Mouse (Mus musculus) heart, postnatal 25 days (tissue): ENCODE measurements around the gene Cgnl1. TPM values are rescaled to one million over a fixed set of nuclear protein-coding genes. Genes with fewer than 3 reads are reported as not detected.
A peak's percentile ranks its signal among the peaks of the same experiment; 100 is the strongest.

Source experiments
- DNase-seq: peaks from one replicate; pipeline ENCODE4 v3.0.0; 2022; ENCODE audit warnings: low spot score
- intact Hi-C: fragments of 180-260 bp; cut with DNase I; formaldehyde crosslinking; loops from one replicate; pipeline ENCODE4 v1.15.1; 2025
- total RNA-seq, 2 experiments: library from RNA; stranded (reverse); gene quantifications; 2 replicates each; pipeline ENCODE4 v1.2.3; 2021

Gene Cgnl1
- total RNA-seq, 2 experiments from 2014 or later, result 33.5 to 39.9 TPM

GRCm38 (mm10) chr9:71676988-71677688, 94.3 kb downstream of the Cgnl1 start:
- no peak for DNase-seq

GRCm38 (mm10) chr9:71675799-71676414, 95.5 kb downstream of the Cgnl1 start:
- no peak for DNase-seq
- intact Hi-C loops, result no loop called here

More at GRCm38 (mm10) chr9:71676988-71677688, 94.3 kb downstream of the Cgnl1 start:
- intact Hi-C loops, result no loop called here

GRCm38 (mm10) chr9:71675216-71675615, 96.2 kb downstream of the Cgnl1 start:
- DNase-seq, result no peak
- intact Hi-C loops, result no loop called here

GRCm38 (mm10) chr9:71674476-71674875, 96.9 kb downstream of the Cgnl1 start:
- no peak for DNase-seq
- intact Hi-C loops, result no loop called here

DNA sequence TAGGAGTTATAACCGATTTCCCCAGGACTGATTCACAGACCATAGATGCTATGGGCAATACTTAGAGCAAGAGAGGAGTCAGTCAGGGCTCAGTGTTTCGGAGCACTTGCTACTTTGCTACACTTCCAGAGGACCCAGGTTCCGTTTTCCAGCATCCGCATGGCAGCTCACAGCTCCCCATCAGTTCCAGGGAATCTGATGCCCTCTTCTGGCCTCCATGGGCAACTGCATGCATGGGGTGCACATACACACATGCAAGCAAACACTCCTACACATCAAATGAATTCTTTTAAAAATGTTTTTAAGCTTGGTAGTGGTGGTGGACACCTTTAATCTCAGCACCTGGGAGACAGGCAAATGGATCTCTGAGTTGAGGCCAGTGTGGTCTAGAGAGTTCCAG, 98.9 kb downstream of the Cgnl1 start:
- intact Hi-C loops, result no loop called here
- no peak for DNase-seq

- intact Hi-C loops, result no loop called here
- DNase-seq, result no peak
Measured at GRCm38 (mm10) chr9:71670677-71671076, 100.7 kb downstream of the Cgnl1 start.

DNA sequence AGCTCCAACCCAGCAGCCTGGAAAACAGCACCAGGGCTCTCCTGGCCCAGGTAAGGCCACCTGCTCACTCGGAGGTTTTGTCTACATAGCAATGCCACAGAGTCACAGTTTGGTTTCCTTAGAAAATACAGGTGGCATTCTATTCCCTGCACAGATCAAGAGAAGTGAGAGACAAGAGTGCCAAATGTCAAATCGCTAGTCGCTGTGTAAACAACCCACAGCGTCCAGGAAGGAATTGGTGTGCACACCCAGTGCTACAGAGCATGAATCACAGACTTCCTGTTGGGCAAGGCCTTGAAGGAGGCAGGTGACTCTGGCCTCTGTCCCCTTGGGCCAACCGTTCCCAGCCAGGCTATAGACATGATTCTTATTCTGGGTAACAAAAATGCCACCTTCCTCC, 103.8 kb downstream of the Cgnl1 start:
- intact Hi-C loops, result no loop called here
- DNase-seq, result peak; percentile 52

DNA sequence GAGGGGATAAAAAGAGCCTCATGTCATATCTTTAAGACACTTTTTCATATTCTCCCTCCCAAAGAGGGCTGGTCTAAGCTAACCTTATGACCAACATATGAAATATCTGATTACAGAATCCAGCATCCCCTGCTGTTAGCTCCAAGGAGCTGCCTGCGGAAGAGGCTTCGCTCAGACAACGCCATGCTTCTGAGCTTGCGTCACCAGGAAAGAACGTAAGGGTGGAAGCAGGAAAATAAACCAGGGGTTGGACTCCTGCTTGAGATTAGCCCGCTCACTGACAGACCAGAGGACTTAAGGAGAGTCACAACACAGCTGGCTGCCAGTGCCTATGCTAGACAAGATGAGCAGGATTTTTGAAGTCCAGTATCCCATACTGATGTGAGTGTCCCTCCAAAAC, 105.0 kb downstream of the Cgnl1 start:
- intact Hi-C loops, result no loop called here
- no peak for DNase-seq

GRCm38 (mm10) chr9:71665493-71665892, 105.9 kb downstream of the Cgnl1 start:
- intact Hi-C loops, result no loop called here
- no peak for DNase-seq

DNA sequence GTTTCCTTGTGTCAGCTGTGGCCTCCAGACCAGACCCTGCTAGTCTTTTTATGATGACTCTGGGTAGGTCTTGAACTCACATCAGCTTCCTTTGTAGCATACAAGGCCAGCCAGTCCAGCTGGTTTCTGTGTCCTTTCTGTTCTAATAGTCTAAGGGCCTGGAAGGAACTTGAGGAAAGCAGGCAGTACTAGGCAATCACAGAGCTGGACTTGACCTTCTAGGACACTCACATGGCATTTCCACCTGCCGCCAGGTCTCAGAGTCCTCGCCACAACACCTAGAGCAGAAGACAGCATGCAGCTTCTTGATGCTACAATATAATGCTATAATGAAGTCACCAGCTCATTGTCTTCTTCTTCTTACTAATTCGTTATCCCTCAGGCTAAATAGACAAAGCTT, 106.5 kb downstream of the Cgnl1 start:
- intact Hi-C loops, result no loop called here

GRCm38 (mm10) chr9:71663421-71664217, 107.8 kb downstream of the Cgnl1 start:
- no peak for DNase-seq
- intact Hi-C loops, result no loop called here

More for the DNA sequence above, 106.5 kb downstream of the Cgnl1 start:
- no peak for DNase-seq

- intact Hi-C loops, result no loop called here
- DNase-seq, result no peak
Measured at GRCm38 (mm10) chr9:71660540-71660939, 110.9 kb downstream of the Cgnl1 start.

DNA sequence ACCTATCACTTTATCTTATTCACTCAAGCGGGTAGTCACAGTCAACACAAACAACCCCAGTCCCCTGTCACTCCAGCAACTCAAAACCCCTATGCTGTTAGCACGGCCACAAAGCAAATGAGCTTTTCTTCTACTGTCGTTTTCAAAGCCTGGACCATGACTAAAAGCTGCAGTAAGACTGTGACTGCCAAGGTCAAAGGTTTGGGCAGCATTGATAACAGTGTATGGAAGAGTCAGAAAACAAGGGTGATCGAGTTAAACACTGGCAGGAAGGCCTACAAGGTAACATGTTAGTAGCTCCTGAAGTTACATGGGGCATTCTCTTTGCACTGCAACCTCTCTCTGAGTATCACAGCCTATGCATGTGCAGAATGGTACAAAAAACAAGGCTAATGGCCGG, 111.7 kb downstream of the Cgnl1 start:
- no peak for DNase-seq
- intact Hi-C loops, result no loop called here

- intact Hi-C loops, result no loop called here
- no peak for DNase-seq
Measured at GRCm38 (mm10) chr9:71657199-71657598, 114.2 kb downstream of the Cgnl1 start.

- DNase-seq, result no peak
- intact Hi-C loops, result no loop called here
Measured at GRCm38 (mm10) chr9:71654861-71655260, 116.5 kb downstream of the Cgnl1 start.

DNA sequence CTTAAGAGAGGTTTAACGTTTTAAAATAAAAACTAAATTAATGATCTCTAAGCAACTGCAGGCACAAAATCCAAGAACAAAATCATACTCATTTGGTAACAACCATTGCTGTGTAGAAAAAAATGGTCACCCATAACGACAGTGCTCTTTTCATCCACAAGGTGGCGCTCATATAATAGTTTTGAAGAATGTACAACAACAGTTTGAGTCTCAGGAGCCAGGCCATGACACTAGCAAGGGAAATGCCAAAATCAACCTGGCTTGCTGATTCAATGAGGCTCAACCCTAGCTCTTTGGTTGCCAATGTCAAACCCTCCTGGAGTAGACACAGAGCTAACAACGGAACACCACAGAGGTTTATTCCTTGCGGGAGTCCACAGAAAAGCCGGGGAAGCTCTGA, 125.3 kb downstream of the Cgnl1 start:
- intact Hi-C loops, result loop anchor here (1.0 to 10.0 kb wide), 5 partner anchors 51 to 759 kb away; no protein-coding TSS in a partner anchor
- peak; percentile 31 for DNase-seq

DNA sequence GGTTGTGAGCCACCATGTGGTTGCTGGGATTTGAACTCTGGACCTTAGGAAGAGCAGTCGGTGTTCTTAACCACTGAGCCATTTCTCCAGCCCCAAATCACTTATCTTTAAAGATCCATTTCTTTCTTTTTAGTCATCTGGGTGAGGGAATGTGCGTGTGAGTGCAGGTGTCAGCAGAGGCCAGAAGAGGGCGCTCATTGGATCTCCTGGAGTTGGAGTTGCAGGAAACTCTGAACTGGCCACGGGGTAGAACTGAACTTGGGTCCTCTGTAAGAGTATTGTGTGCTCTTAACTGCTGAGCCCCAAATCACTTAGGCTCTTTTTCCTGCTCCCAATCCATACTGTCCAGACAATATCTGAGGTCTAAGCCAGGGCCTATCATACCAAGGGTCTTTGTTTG, 127.8 kb downstream of the Cgnl1 start:
- intact Hi-C loops, result loop anchor here (10.0 kb wide), 2 partner anchors 551 to 761 kb away; no protein-coding TSS in a partner anchor
- DNase-seq, result no peak

DNA sequence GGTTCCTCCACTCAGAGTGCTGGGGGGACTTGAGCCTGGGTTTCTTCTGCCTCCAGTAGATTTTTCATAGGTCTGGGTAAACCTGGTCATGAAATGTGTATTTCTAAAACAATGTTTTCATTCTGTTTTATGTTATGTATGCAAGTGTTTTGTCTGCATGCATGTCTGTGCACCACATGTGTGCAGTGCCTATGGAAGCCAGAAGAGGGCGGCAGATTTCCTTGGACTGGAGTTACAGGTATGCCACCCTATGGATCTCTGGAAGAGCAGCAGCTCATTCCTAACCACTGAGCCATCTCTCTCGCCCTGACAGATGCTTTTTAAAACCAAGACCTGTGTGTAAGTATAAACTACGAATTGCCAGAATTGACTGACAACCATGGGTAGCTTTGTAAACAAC, 129.1 kb downstream of the Cgnl1 start:
- DNase-seq, result no peak
- intact Hi-C loops, result loop anchor here (10.0 kb wide), 2 partner anchors 553 to 763 kb away; no protein-coding TSS in a partner anchor

DNA sequence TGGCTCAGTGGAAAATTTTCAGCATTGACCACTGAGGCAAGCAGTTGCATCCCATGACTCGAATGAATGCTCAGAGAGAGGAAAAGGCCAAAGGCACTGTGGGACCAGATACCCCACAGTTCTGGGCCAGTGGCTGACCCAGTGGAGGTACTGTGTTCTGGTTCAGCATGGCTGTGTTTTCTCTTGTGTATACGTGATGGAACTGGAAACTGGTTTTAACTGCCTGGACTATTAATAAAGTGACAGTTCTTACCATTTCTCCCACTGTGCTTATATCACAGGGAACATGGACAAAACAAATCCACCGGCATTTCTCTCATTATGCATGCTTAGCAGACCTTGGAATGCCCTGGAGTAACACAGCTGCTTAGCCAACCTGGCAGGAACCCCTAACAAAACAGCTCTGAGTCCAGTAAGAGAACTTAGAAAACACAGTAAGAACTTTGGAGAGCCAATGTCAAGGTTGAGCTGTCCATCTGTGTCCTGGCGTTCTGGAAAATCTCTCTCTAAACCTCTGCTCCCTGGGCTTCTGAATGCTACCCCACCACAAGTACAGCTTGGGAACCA, 131.0 kb downstream of the Cgnl1 start:
- intact Hi-C loops, result loop anchor here (10.0 kb wide), 2 partner anchors 554 to 764 kb away; no protein-coding TSS in a partner anchor
- no peak for DNase-seq

GRCm38 (mm10) chr9:71638198-71638597, 133.2 kb downstream of the Cgnl1 start:
- intact Hi-C loops, result no loop called here

More at GRCm38 (mm10) chr9:71638198-71638597, 133.2 kb downstream of the Cgnl1 start:
- DNase-seq, result no peak
